Mouse (Mus musculus): ENCODE measurements at regions not wholly inside any gene's neighbourhood (a gene's known extent, or its start where the extent isn't known, plus 50 kb on each side); places are given as distances from the start of the nearest gene placed in this dataset.

DNA sequence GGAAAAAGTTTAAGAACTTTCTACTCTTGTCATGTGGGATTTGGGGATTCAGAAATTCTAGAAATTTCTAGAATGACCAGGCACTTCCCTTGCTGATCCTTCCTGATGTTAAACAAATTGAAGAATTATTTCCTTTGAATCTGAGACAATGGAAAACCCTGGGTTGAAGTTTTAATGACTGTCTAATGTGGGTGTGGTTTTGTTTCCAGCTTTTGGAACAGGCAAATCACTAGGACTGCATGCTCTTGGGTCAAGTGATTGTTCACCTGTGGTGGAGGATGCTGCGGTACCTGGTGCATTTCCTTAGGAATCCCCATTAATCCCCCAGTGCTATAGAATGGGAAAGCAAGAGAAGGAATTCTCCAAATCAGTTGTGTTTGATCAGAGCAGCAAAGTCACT is 184.8 kb downstream of the Slc30a10 start:
- no peak overlapping the region for H3K4me3 ChIP-seq
- no peak overlapping the region for H3K27ac ChIP-seq
- intact Hi-C loops (cut with DNase I) = no loop called here
- no peak for DNase-seq
- TF ChIP-seq CTCF (IDR thresholded peaks at IDR 0.05) = no peak

DNA sequence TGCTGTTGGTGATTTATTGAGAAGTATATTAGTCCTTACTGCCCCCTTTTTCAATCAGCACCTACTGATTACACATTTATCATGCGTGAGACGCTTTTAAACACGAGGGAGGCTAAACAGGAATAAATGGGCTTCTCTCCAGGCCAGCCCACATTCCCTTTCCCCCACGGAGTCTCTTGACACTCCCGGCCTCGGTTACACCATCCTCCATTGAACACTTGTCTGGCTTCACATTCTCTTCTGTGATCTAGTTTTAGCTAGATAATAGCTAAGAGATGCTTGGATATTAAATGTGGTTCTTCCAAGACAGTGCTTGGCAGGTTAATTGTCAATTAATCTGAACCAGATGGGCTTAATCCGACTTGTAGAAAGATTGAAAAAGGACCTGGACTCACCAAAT is 189.4 kb downstream of the Slc30a10 start:
- peak; percentile 51 for DNase-seq
- H3K27ac ChIP-seq = no peak overlapping the region
- H3K4me3 ChIP-seq = no peak overlapping the region
- intact Hi-C loops (cut with DNase I) = no loop called here
- no peak for TF ChIP-seq CTCF (IDR thresholded peaks at IDR 0.05)

DNA sequence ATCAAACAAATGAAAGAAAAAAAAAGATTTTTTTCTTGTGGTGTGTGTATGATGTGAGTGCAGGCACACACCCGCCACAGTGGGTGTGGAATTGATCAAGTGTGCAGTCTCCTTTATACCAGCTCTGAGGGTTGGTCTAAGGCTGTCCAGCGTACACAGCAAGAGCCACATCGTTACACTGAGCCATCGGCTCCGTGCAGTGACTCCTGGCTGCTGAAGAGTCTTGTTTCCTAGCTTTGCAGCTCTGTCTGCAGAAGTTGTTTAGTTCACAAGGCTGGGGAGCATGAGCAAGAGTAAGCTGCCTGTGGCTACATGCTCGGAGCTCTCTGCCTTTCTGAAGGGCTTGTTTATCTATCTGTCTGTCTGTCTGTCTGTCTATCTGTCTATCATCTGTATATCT is 193.5 kb downstream of the Slc30a10 start:
- intact Hi-C loops (cut with DNase I) = no loop called here
- Histone ChIP-seq H3K27ac (no peak overlapping the region), H3K4me3 (no peak overlapping the region)
- DNase-seq = no peak
- TF ChIP-seq CTCF (IDR thresholded peaks at IDR 0.05) = no peak

DNA sequence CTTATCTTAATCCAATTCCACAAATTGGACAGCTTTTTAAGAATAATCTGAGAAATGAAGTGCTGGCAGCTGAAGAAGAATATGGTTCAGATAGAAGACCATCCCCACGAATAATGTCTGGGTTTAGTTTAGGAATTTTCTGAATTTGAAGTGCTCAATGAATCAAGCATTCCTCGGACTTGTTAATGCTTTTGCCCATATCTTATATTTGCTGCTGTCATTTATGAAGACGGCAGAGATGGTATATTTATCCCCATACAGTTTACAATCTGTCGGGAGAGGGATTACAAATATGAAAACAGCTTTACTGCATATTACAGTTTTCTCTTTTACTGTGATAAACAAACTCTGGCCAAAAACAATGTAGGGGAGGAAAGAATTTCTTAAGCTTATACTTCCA is 194.3 kb downstream of the Slc30a10 start:
- Histone ChIP-seq H3K4me3 (no peak overlapping the region), H3K27ac (no peak overlapping the region)
- DNase-seq = no peak
- intact Hi-C loops (cut with DNase I) = no loop called here
- TF ChIP-seq CTCF (IDR thresholded peaks at IDR 0.05) = no peak

DNA sequence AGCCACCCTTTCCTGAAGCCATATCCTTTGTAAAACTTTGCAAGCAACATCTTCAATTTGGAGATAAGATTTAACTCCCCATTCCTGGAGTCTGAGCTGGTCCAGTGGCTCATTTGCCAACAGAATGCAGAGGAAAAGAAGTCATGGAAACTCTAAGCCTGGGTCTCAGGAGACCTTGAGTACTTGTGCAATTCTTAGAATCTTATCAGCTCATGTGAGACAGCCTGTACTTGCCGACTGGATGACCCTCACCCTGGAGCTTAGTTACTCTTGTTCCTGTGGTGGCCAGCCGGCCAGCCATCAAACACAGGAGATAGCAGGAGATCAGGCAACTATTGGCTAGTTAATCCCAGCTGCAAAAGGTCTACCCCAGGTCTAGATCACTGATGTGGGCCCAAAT is 196.3 kb downstream of the Slc30a10 start:
- Histone ChIP-seq H3K27ac (no peak overlapping the region), H3K4me3 (no peak overlapping the region)
- TF ChIP-seq CTCF (IDR thresholded peaks at IDR 0.05) = no peak
- intact Hi-C loops (cut with DNase I) = no loop called here
- DNase-seq = no peak

DNA sequence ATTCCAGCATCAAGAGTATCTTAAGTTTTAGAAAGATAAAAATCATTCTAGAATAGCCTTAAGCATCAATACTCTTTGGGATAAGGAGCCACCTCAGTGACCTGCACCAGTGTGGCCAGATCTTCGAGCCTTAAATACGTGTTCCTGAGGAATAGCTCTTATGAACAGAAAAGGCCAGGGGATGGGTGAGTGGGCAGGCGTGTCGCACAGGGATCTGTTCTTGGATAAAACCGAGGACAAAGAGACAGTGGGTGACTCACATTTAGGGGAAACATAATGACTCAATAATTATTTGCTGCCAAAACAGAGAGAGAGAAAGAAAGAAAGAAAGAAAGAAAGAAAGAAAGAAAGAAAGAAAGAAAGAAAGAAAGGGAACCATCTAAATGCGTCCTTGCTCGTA is 200.4 kb downstream of the Slc30a10 start:
- no peak for TF ChIP-seq CTCF (IDR thresholded peaks at IDR 0.05)
- no peak overlapping the region for H3K4me3 ChIP-seq
- DNase-seq = no peak
- intact Hi-C loops (cut with DNase I) = no loop called here
- no peak overlapping the region for H3K27ac ChIP-seq

DNA sequence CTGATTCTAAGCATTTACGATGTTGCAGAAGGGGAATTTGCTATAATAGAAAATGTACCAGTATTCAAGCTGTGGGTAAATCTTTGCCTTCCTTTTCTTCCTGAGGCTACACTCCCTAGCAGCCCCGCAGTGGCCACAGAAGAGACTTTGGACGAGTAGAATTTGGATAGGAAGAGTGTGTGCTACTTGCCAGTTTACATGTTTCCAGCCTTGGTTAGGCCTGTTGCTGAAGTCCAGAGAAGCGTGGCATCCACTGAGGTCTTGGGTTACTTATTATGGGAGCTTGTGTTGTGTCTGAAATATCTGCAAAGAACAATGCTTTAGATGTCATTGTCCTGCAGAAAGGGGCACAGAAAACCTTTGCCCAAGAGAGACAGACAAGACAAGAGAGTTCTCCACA is 200.8 kb downstream of the Slc30a10 start:
- intact Hi-C loops (cut with DNase I) = no loop called here

DNA sequence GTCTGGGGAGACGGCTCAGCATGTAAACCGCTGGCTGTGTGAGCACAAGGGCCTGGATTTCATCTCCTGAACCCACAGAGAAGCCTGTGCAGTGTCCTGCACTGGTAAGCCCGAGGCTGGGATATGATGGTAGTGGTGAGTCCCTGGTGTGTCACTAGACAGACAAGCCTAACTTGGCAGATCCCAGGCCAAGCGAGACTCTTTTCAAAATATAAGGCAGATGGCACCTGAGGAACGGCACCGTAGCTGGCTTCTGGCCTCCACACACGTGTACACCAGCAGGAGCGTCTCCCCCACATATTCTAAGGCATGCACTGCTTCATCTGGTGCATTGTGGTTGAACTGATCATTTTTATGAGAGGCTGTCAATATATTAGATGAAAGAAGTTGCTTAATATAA is 202.6 kb downstream of the Slc30a10 start:
- no peak for DNase-seq
- H3K27ac ChIP-seq = no peak overlapping the region
- no peak overlapping the region for H3K4me3 ChIP-seq
- TF ChIP-seq CTCF (IDR thresholded peaks at IDR 0.05) = no peak
- intact Hi-C loops (cut with DNase I) = no loop called here

More for the DNA sequence above, 200.8 kb downstream of the Slc30a10 start:
- Histone ChIP-seq H3K4me3 (no peak overlapping the region), H3K27ac (peak overlapping the region; percentile 35; the same call in 1 of the 2 replicates)
- TF ChIP-seq CTCF (IDR thresholded peaks at IDR 0.05) = no peak
- DNase-seq = no peak

DNA sequence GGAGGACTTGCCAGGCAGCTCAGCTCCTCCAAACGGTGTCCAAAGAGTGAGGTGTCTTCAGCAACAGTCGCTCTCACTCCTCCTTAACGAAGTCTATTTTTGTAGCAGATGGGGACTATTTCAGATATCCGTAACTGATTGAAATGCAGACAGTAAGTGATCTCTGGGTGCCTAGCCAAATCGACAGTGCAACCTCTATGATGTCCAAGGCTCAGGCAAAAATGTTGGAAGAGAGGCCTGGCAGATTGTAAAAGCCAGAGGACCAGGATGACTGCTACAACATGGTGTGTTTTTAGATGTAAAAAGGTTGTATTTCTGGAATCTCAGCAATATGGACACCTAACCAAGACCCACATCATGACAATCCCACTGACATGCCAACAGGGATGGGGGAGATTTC is 204.8 kb downstream of the Slc30a10 start:
- H3K27ac ChIP-seq = no peak overlapping the region
- no peak for DNase-seq
- no peak for TF ChIP-seq CTCF (IDR thresholded peaks at IDR 0.05)
- intact Hi-C loops (cut with DNase I) = no loop called here
- H3K4me3 ChIP-seq = no peak overlapping the region

DNA sequence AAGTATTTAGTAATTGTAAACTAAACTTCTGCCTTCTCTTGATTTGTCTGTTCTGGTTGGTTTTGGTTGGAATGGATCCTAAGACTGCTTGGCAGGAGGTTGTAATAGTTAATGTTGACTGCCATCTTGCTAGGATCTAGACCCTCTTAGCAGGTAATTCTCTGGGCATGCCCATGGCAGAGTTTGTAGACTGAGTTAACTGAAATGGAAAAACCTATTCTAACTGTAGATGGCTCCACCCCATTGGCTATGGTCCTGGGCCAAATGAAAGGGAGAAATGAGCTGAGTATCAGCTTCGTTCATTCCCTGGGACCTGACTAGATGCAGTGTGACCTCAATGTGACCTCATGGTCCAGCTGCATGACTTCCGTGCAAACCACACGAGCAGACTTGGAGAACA is 207.7 kb downstream of the Slc30a10 start:
- intact Hi-C loops (cut with DNase I) = no loop called here
- Histone ChIP-seq H3K4me3 (no peak overlapping the region), H3K27ac (no peak overlapping the region)
- no peak for TF ChIP-seq CTCF (IDR thresholded peaks at IDR 0.05)
- DNase-seq = no peak

DNA sequence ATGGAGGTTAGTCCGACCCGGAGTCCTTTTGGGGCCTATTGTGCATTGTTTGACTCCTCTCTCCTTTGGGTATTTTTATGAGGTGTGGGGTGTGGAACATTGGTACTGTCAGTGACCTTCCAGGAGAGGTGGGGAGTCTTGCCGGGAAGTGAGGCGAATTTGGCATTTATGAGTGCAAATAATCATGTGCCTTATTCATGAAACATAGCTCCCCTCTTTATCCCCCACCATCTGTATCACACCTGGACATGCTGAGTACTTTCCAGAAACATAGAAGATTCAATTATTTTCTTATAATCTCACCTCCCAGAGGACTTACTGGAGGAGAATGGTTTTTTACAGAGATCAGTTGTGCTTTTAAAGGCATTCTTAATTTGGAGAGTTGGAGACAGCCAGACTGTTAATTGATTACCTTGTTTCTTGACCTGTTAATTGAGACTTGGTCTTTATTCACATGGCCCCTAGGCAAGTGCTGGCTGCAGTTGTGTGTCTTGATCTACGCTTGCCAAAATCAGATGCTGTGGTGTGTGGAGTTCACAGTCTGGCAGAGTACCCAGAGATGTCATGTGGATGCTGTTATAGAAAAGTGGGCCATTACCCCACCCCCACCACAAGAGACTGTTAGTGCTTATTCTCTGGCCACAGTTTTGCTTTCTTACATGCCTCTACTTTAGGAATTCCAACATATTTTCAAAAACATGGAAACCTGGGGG is 215.5 kb downstream of the Slc30a10 start:
- H3K4me3 ChIP-seq = no peak overlapping the region
- intact Hi-C loops (cut with DNase I) = no loop called here
- no peak overlapping the region for H3K27ac ChIP-seq
- TF ChIP-seq CTCF (IDR thresholded peaks at IDR 0.05) = no peak
- DNase-seq = no peak

DNA sequence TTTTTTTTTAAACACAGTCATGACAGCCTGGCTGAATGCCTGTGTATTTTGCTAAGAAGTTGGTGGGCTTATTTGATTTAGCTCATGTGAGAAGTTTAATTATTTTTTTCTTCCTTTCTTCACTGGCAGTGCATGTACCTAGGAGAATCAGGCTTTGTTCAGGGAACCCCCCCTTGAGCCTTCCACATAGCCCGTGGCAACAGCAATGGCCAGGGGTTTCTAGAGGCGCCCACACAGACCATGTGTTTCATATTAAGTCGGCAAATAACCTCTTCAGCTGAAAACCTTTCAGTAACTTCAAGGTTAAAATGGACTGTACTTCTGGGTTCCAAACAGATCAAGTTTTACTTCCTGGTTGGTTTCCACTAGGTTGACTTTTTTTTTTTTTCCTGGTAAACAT is 218.3 kb downstream of the Slc30a10 start:
- H3K4me3 ChIP-seq = no peak overlapping the region
- intact Hi-C loops (cut with DNase I) = no loop called here
- no peak for DNase-seq
- no peak for TF ChIP-seq CTCF (IDR thresholded peaks at IDR 0.05)
- no peak overlapping the region for H3K27ac ChIP-seq

DNA sequence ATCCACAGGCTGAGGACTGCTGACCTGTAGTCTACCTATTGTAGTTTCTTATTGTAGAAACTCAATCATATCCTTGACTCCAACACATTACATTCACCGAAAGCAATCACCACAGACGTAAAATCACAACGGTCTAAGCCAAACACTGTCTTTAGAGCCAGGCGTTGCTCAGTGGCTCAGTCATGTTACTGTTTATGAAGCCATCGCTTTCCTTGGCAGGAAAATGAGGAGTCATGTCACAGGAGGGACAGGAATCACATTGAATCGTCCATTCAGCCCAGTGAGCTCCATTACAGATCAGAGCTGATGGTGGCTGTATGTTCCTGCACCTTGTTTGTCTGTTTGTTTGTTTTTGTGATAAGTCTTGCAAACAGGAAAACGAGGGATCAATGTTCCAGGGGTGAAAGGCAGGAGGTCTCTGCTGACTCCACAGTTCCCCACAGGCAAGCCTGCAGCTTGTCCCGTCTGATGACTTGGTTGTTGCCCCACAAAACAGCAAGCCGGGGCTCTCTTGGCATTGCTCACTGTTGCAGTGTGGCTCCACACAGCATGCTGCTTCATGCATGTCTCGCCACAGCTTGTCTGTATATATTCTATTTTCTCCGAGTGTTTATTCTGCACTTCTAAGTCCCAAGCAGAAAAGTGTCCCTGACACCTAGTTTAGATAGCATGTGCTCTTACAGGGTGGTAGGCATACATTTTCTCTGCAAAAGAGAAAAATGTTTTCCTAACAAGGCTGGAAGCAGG is 221.2 kb downstream of the Slc30a10 start:
- intact Hi-C loops (cut with DNase I) = no loop called here
- Histone ChIP-seq H3K27ac (no peak overlapping the region), H3K4me3 (no peak overlapping the region)
- no peak for TF ChIP-seq CTCF (IDR thresholded peaks at IDR 0.05)
- DNase-seq = no peak

All from gastrocnemius, adult 2 months (tissue).